Mouse (Mus musculus) c-Kit-positive CD71-positive TER-119-positive erythroid progenitor cells, embryonic 14.5 days (primary cell): ENCODE measurements at regions not wholly inside any gene's neighbourhood (a gene's known extent, or its start where the extent isn't known, plus 50 kb on each side); places are given as distances from the start of the nearest gene placed in this dataset.

Experiments used
- DNase-seq: peaks from one replicate; pipeline ENCODE4 v3.0.0-alpha.2; 2013; ENCODE audit warnings: low spot score

GRCm38 (mm10) chr9:73173589-73174247 is 60.5 kb downstream of the Rsl24d1 start:
- no peak for DNase-seq

GRCm38 (mm10) chr9:73176645-73177044 is 63.4 kb downstream of the Rsl24d1 start:
- no peak for DNase-seq

- no peak for DNase-seq
Observed at GRCm38 (mm10) chr9:73183356-73183755, 70.1 kb downstream of the Rsl24d1 start.

GRCm38 (mm10) chr9:73184908-73185307 is 71.7 kb downstream of the Rsl24d1 start:
- no peak for DNase-seq

GRCm38 (mm10) chr9:73192271-73192785 is 79.1 kb downstream of the Rsl24d1 start:
- no peak for DNase-seq

- DNase-seq: no peak
Observed at GRCm38 (mm10) chr9:73198261-73199085, 85.2 kb downstream of the Rsl24d1 start.

- DNase-seq: no peak
Observed at GRCm38 (mm10) chr9:73223111-73223510, 109.9 kb downstream of the Rsl24d1 start.

GRCm38 (mm10) chr9:73240188-73240587 is 127.0 kb downstream of the Rsl24d1 start:
- DNase-seq: no peak

GRCm38 (mm10) chr9:73242521-73243308 is 129.5 kb downstream of the Rsl24d1 start:
- no peak for DNase-seq

GRCm38 (mm10) chr9:73244177-73244576 is 131.0 kb downstream of the Rsl24d1 start:
- no peak for DNase-seq

GRCm38 (mm10) chr9:73245524-73245923 is 132.3 kb downstream of the Rsl24d1 start:
- no peak for DNase-seq

GRCm38 (mm10) chr9:73258171-73258570 is 144.9 kb downstream of the Rsl24d1 start:
- no peak for DNase-seq

GRCm38 (mm10) chr9:73258640-73259039 is 145.4 kb downstream of the Rsl24d1 start:
- no peak for DNase-seq

- no peak for DNase-seq
Observed at GRCm38 (mm10) chr9:73262711-73263110, 149.5 kb downstream of the Rsl24d1 start.

GRCm38 (mm10) chr9:73270249-73270648 is 157.0 kb downstream of the Rsl24d1 start:
- no peak for DNase-seq

GRCm38 (mm10) chr9:73272614-73273013 is 159.4 kb downstream of the Rsl24d1 start:
- no peak for DNase-seq

GRCm38 (mm10) chr9:73273681-73274080 is 160.5 kb downstream of the Rsl24d1 start:
- no peak for DNase-seq

- no peak for DNase-seq
Observed at GRCm38 (mm10) chr9:73275671-73276070, 162.4 kb downstream of the Rsl24d1 start.

GRCm38 (mm10) chr9:73295287-73295686 is 182.1 kb downstream of the Rsl24d1 start:
- DNase-seq: no peak

GRCm38 (mm10) chr9:73302156-73302918 is 189.1 kb downstream of the Rsl24d1 start:
- no peak for DNase-seq

- DNase-seq: no peak
Observed at GRCm38 (mm10) chr9:73317048-73317447, 203.8 kb downstream of the Rsl24d1 start.
